Comparison of ENCODE assay signal across 12 mouse cellular contexts in the genomic region with DNA sequence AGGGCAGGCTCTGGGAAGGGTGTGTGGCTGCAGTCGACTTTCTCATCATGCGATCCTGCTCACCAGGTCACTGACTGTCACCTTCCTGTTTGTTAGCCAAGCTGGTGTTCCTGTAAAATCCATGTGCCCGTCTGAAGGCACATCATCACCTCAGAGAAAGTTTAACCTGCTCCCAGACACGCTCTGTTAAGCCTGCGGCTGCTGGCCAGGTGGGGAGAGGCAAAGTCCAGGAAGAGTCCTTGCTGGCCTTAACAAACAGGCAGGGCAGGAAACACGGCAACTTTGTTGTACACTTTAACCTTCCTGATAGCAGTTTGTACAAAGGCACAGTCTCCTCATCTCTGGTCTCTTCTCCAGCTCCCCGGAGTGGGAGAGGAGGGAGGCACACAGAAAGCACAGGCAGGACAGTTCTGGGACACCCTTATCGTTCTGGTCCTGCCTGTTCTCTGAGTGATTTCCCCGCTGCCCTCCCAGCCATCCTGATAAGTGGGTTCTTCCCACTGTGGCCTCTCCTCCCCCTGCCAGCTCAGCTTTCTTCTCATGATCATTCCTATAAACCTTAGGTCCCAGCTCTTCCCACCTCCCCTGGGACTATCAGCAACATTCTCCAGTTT. TPM values are rescaled to one million over a fixed set of nuclear protein-coding genes. Genes with fewer than 3 reads are reported as not detected.
DNase-seq lines count a peak whose midpoint lies in the region; ATAC-seq and TF ChIP-seq lines count a peak whose summit lies in the region.
"Had no signal": no experiment of that assay in that cellular context is flagged by ENCODE, and none has a peak within 500 bp of the region (broad histone marks: within the 10 kb centered on the region; RNA-seq: fewer than 3 reads in every experiment).

No protein-coding gene starts in this region.

- peak; percentile 37; the same call in 1 of the 2 replicates for ATAC-seq in heart, postnatal 0 days (ENCODE audit: insufficient read depth, low read depth)
- peak; percentile 39; the same call in 1 of the 2 replicates for ATAC-seq in kidney, embryonic 14.5 days (ENCODE audit: low FRiP score, low TSS enrichment)
- ATAC-seq in liver, embryonic 11.5 days (replicated peaks; ENCODE audit: low FRiP score) = 0 out of 2 replicates have a peak, but pooled peaks have one; percentile 51
- ATAC-seq in midbrain, embryonic 15.5 days (replicated peaks) = no peak

- 29% methylated on average over 9 of the region's 9 CpGs for WGBS in heart, postnatal 0 days
- 46% methylated on average over 9 of the region's 9 CpGs for WGBS in kidney, embryonic 14.5 days
- 43% methylated on average over 9 of the region's 9 CpGs for WGBS in liver, embryonic 11.5 days
- WGBS in midbrain, embryonic 15.5 days = 92% methylated on average over 9 of the region's 9 CpGs

- H3K9me3 ChIP-seq in heart, postnatal 0 days (replicated peaks; ENCODE audit: control insufficient read depth, low read length) = no peaks in the 10 kb centered on the region
- H3K9me3 ChIP-seq in kidney, embryonic 14.5 days (ENCODE audit: control insufficient read depth, low read length) = no peaks in the 10 kb centered on the region
- H3K9me3 ChIP-seq in liver, embryonic 11.5 days (ENCODE audit: control insufficient read depth, low read length) = no peaks in the 10 kb centered on the region
- no peaks in the 10 kb centered on the region for H3K9me3 ChIP-seq in midbrain, embryonic 15.5 days
- H3K9me3 ChIP-seq: megakaryocyte, embryonic 14.5 days had no signal

- H3K9ac ChIP-seq in heart, postnatal 0 days (replicated peaks; ENCODE audit: low read depth, low read length) = no peak overlapping the region
- H3K9ac ChIP-seq in kidney, embryonic 14.5 days (ENCODE audit: low read depth, low read length) = no peak overlapping the region
- H3K9ac ChIP-seq in liver, embryonic 11.5 days (ENCODE audit: low read depth, low read length) = no peak overlapping the region
- H3K9ac ChIP-seq in midbrain, embryonic 15.5 days = no peak overlapping the region

- peaks cover 11% of the 10 kb centered on the region; the same call in 1 of the 2 replicates for H3K4me1 ChIP-seq in heart, postnatal 0 days (ENCODE audit: control insufficient read depth, insufficient read depth)
- no peaks in the 10 kb centered on the region for H3K4me1 ChIP-seq in kidney, embryonic 14.5 days (ENCODE audit: control insufficient read depth, insufficient read depth, low read length)
- H3K4me1 ChIP-seq in liver, embryonic 11.5 days (replicated peaks; ENCODE audit: control insufficient read depth, insufficient read depth, low read length) = peaks cover 14% of the 10 kb centered on the region
- H3K4me1 ChIP-seq in midbrain, embryonic 15.5 days = no peaks in the 10 kb centered on the region

- no peak for TF ChIP-seq CTCF in heart, postnatal 0 days (IDR thresholded peaks at IDR 0.05; ENCODE audit: low read depth)

- no peak for DNase-seq in heart, postnatal 0 days (ENCODE audit: low spot score)
- DNase-seq in heart, postnatal 4 days = no peak
- DNase-seq in liver, embryonic 11.5 days (ENCODE audit: low spot score) = no peak
- peak; percentile 59 for DNase-seq in testis, postnatal 10 days (ENCODE audit: low spot score)
- DNase-seq in cerebellum, postnatal 36 days = no peak
- no peak for DNase-seq in spleen, postnatal 36 days (ENCODE audit: low spot score in 2 of 2)
- DNase-seq: adrenal gland, postnatal 14 days; cerebellum, adult 11 months had no signal

- TF ChIP-seq EP300 in heart, postnatal 0 days (IDR thresholded peaks at IDR 0.05; ENCODE audit: low read depth) = no peak

- H3K36me3 ChIP-seq in heart, postnatal 0 days (replicated peaks; ENCODE audit: control insufficient read depth, insufficient read depth, low read length) = 0 out of 2 replicates have a peak, but pooled peaks cover 7% of the 10 kb centered on the region
- H3K36me3 ChIP-seq in kidney, embryonic 14.5 days (ENCODE audit: control insufficient read depth, insufficient read depth, low read length) = peaks cover 3% of the 10 kb centered on the region; the same call in 1 of the 2 replicates
- H3K36me3 ChIP-seq in liver, embryonic 11.5 days (ENCODE audit: control insufficient read depth, insufficient read depth, low read length) = no peaks in the 10 kb centered on the region
- H3K36me3 ChIP-seq in midbrain, embryonic 15.5 days (replicated peaks) = 0 out of 2 replicates have a peak, but pooled peaks cover 9% of the 10 kb centered on the region

- no peaks in the 10 kb centered on the region for H3K27me3 ChIP-seq in heart, postnatal 0 days (ENCODE audit: control insufficient read depth, insufficient read depth, low read length)
- H3K27me3 ChIP-seq in kidney, embryonic 14.5 days (ENCODE audit: control insufficient read depth, insufficient read depth, low read length) = no peaks in the 10 kb centered on the region
- no peaks in the 10 kb centered on the region for H3K27me3 ChIP-seq in liver, embryonic 11.5 days (replicated peaks; ENCODE audit: control insufficient read depth, insufficient read depth, low read length)
- H3K27me3 ChIP-seq in midbrain, embryonic 15.5 days (replicated peaks) = no peaks in the 10 kb centered on the region
- H3K27me3 ChIP-seq: CH12.LX had no signal

- H3K27ac ChIP-seq in heart, postnatal 0 days (ENCODE audit: low read depth) = no peak overlapping the region
- peak overlapping the region; percentile 74 for H3K27ac ChIP-seq in kidney, embryonic 14.5 days (ENCODE audit: low read depth, low read length)
- peak overlapping the region; percentile 46; the same call in 1 of the 2 replicates for H3K27ac ChIP-seq in liver, embryonic 11.5 days (ENCODE audit: low read depth, low read length)
- no peak overlapping the region for H3K27ac ChIP-seq in midbrain, embryonic 15.5 days

- no peak overlapping the region for H3K4me3 ChIP-seq in heart, postnatal 0 days (ENCODE audit: low read depth, low read length)
- no peak overlapping the region for H3K4me3 ChIP-seq in kidney, embryonic 14.5 days (ENCODE audit: low read length)
- no peak overlapping the region for H3K4me3 ChIP-seq in liver, embryonic 11.5 days (ENCODE audit: low read depth, low read length)
- no peak overlapping the region for H3K4me3 ChIP-seq in midbrain, embryonic 15.5 days
- H3K4me3 ChIP-seq: megakaryocyte, embryonic 14.5 days had no signal

- no peak overlapping the region for H3K4me2 ChIP-seq in heart, postnatal 0 days (ENCODE audit: low read depth, low read length)
- no peak overlapping the region for H3K4me2 ChIP-seq in kidney, embryonic 14.5 days (replicated peaks; ENCODE audit: low read depth, low read length)
- peak overlapping the region; percentile 28 for H3K4me2 ChIP-seq in liver, embryonic 11.5 days
- H3K4me2 ChIP-seq in midbrain, embryonic 15.5 days = no peak overlapping the region

RNA-seq across cellular contexts. Expression of gene Capn15, which starts 36.2 kb away (rescaled TPM):
- total RNA-seq in heart, postnatal 0 days (2014; rRNA removed; ENCODE audit: low replicate concordance) = 6.0 and 8.7 TPM in 2 replicates
- polyA plus RNA-seq in heart, postnatal 0 days (2015; fragmentation: Nextera tagmentation; extraction: Ambion mirVana) = 7.0 and 7.4 TPM in 2 replicates
- total RNA-seq in heart, postnatal 4 days (2021) = 10 to 100 TPM; 13.0 to 16.7 TPM
- 27.1 and 35.3 TPM in 2 replicates for polyA plus RNA-seq in kidney, embryonic 14.5 days (2014; fragmentation: Nextera tagmentation; extraction: Ambion mirVana)
- polyA plus RNA-seq in liver, embryonic 11.5 days (2014; fragmentation: Nextera tagmentation; extraction: Ambion mirVana) = 23.0 and 27.4 TPM in 2 replicates
- polyA plus RNA-seq in midbrain, embryonic 15.5 days (2015; fragmentation: Nextera tagmentation; extraction: Ambion mirVana) = 22.2 and 23.8 TPM in 2 replicates

RNA-seq across cellular contexts. Expression of gene Rab11fip3, which starts 47.5 kb away (rescaled TPM):
- 7.9 and 12.4 TPM in 2 replicates for total RNA-seq in heart, postnatal 0 days (2014; rRNA removed; ENCODE audit: low replicate concordance)
- polyA plus RNA-seq in heart, postnatal 0 days (2015; fragmentation: Nextera tagmentation; extraction: Ambion mirVana) = 6.1 and 8.7 TPM in 2 replicates
- 10 to 100 TPM; 21.0 to 22.9 TPM for total RNA-seq in heart, postnatal 4 days (2021)
- 15.0 and 24.2 TPM in 2 replicates for polyA plus RNA-seq in kidney, embryonic 14.5 days (2014; fragmentation: Nextera tagmentation; extraction: Ambion mirVana)
- 7.0 and 7.6 TPM in 2 replicates for polyA plus RNA-seq in liver, embryonic 11.5 days (2014; fragmentation: Nextera tagmentation; extraction: Ambion mirVana)
- polyA plus RNA-seq in midbrain, embryonic 15.5 days (2015; fragmentation: Nextera tagmentation; extraction: Ambion mirVana) = 32.2 and 32.6 TPM in 2 replicates

Comparison
In these comparisons a context has a peak if more than half of its experiments do, and no peak if none do; other contexts are left out.
1. H3K27ac ChIP-seq: peak in kidney, embryonic 14.5 days (single experiment) and liver, embryonic 11.5 days (single experiment); none in heart, postnatal 0 days (single experiment) and midbrain, embryonic 15.5 days (single experiment).